Mouse (Mus musculus): ENCODE data around the gene Ing3.

Ing3 gene

GRCm38 (mm10) chr6:22021315-22021714 is 71.9 kb downstream of the Ing3 start:
- DNase-seq (ENCODE audit: low spot score in 2 of 2), result no peak

GRCm38 (mm10) chr6:22024168-22024567 is 74.8 kb downstream of the Ing3 start:
- no peak for DNase-seq (ENCODE audit: low spot score in 2 of 2)
